Mouse (Mus musculus): ENCODE results near the gene Ror1. TPM values are rescaled to one million over a fixed set of nuclear protein-coding genes. Genes with fewer than 3 reads are reported as not detected.
A peak's percentile ranks its signal among the peaks of the same experiment; 100 is the strongest.

The Ror1 gene
- polyA plus RNA-seq, 1 experiment from 2014 or later: 10.5 TPM

GRCm38 (mm10) chr4:100393374-100394061 lies 297.9 kb downstream of the Ror1 start:
- H3K9ac ChIP-seq: no peak overlapping the region
- no peaks in the 10 kb centered on the region for H3K36me3 ChIP-seq
- peaks cover 10% of the 10 kb centered on the region for H3K4me1 ChIP-seq
- no peaks in the 10 kb centered on the region for H3K27me3 ChIP-seq (replicated peaks)
- no peak overlapping the region for H3K27ac ChIP-seq (replicated peaks)
- H3K9me3 ChIP-seq: no peaks in the 10 kb centered on the region
- no peak for ATAC-seq (ENCODE audit: extremely low read depth, insufficient number of reproducible peaks, low FRiP score, low TSS enrichment)
- H3K4me2 ChIP-seq: no peak overlapping the region
- 68% methylated on average over 12 of the region's 12 CpGs for WGBS
- H3K4me3 ChIP-seq: no peak overlapping the region

DNA sequence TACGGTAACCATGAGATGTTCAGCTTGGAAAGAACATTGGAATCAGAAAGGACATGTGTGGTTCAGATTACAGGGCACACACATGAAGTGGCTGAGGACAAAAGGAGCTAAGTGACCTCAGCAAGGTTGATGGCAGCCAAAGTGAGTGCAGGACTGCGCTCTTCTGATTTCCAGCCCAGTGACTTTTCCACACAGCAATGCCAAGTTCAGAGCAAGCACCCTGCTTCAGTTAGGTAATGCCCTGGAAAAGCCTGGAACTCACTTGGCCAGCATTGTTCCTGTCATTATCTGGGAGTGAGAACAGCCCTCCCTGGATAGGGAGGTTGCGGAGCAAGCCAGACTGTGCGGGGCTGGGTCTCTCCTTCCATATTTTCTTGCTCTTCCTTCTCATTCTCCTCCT lies 299.8 kb downstream of the Ror1 start:
- peaks cover 10% of the 10 kb centered on the region for H3K4me1 ChIP-seq
- 73% methylated on average over 4 of the region's 4 CpGs for WGBS
- no peaks in the 10 kb centered on the region for H3K9me3 ChIP-seq
- no peak for ATAC-seq (ENCODE audit: extremely low read depth, insufficient number of reproducible peaks, low FRiP score, low TSS enrichment)
- H3K27ac ChIP-seq (replicated peaks): 0 out of 2 replicates have a peak overlapping the region, but pooled peaks have one; percentile 20
- no peaks in the 10 kb centered on the region for H3K27me3 ChIP-seq (replicated peaks)
- no peaks in the 10 kb centered on the region for H3K36me3 ChIP-seq
- no peak overlapping the region for H3K4me3 ChIP-seq
- no peak overlapping the region for H3K9ac ChIP-seq
- no peak overlapping the region for H3K4me2 ChIP-seq

GRCm38 (mm10) chr4:100398079-100398478 lies 302.5 kb downstream of the Ror1 start:
- Histone ChIP-seq H3K36me3 (no peaks in the 10 kb centered on the region), H3K27ac (replicated peaks) (no peak overlapping the region), H3K27me3 (replicated peaks) (no peaks in the 10 kb centered on the region), H3K4me3 (no peak overlapping the region), H3K4me1 (peaks cover 26% of the 10 kb centered on the region), H3K9ac (no peak overlapping the region), H3K4me2 (no peak overlapping the region), H3K9me3 (no peaks in the 10 kb centered on the region)
- ATAC-seq (ENCODE audit: extremely low read depth, insufficient number of reproducible peaks, low FRiP score, low TSS enrichment): no peak
- 58% methylated on average over 3 of the region's 3 CpGs for WGBS

DNA sequence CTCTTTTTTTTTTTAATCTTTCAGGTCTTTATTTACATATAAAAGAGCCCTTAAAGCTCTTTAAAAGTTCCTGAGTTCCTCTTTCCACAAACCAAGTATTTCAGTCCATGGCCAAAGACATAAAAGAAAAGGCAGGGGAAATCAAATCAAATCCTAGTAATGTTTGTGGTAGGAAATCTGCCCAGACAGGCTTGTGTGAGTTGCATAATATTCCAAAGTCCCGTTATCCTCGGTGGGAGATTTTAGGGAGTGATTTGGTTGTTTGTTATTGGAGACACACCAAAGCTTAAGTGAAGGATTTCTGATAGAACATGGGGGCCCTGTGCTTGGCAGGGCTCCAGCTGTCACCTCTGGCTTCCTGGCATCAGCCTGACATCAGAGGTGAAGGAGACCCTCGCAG lies 305.5 kb downstream of the Ror1 start:
- ATAC-seq (ENCODE audit: extremely low read depth, insufficient number of reproducible peaks, low FRiP score, low TSS enrichment): no peak
- Histone ChIP-seq H3K4me1 (peaks cover 16% of the 10 kb centered on the region), H3K36me3 (no peaks in the 10 kb centered on the region), H3K4me3 (no peak overlapping the region), H3K9me3 (no peaks in the 10 kb centered on the region), H3K4me2 (no peak overlapping the region), H3K27me3 (replicated peaks) (no peaks in the 10 kb centered on the region), H3K9ac (no peak overlapping the region), H3K27ac (replicated peaks) (0 out of 2 replicates have a peak overlapping the region, but pooled peaks have one; percentile 10)
- WGBS: 34% methylated on average over 3 of the region's 3 CpGs

DNA sequence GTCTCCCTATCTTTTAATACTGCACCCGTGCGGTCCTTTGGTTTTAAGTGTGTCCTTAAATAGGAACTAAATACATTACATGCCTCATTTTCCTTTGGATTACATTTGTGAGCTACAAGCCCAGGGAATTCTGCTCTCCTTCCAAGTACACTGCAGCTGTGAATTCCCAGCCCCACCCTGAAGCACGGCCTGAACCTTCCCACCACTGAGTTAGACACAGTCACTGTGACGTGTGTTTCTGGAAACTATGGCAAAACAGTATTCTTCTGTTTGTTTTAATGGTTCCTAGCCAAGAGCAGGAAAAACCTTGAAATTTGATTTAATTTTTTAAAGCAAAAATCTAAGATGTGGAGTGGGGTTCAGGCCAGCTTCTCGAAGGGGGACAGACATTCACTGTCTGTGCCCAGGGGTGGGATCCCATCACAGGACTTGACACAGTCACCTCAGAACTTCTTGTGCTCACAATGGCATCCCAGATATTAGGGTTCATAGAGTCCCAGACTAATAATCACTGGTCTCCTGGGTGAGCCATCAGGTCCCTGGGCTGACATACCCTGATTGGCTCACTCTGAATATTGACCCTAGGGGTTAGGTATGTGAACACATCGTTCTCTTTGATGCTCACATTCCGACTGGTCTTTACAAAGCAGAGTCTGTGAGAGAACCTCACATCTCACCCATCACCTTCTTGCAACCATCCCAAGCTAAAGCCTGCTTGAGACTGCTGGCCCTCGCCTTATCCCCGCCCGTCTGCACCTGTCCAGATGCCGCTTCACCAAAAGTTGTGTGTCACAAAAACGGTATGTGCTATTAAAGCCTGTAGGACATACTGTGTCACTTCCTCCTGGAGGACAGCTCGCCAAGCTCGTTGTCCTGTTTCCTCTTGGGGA lies 306.2 kb downstream of the Ror1 start:
- H3K36me3 ChIP-seq: no peaks in the 10 kb centered on the region
- H3K27ac ChIP-seq (replicated peaks): 0 out of 2 replicates have a peak overlapping the region, but pooled peaks have one; percentile 10
- H3K4me3 ChIP-seq: no peak overlapping the region
- H3K9me3 ChIP-seq: no peaks in the 10 kb centered on the region
- no peak for ATAC-seq (ENCODE audit: extremely low read depth, insufficient number of reproducible peaks, low FRiP score, low TSS enrichment)
- 68% methylated on average over 14 of the region's 14 CpGs for WGBS
- peak overlapping the region; percentile 5; the same call in 1 of the 2 replicates for H3K9ac ChIP-seq
- no peak overlapping the region for H3K4me2 ChIP-seq
- H3K4me1 ChIP-seq: peaks cover 22% of the 10 kb centered on the region
- H3K27me3 ChIP-seq (replicated peaks): peaks cover 4% of the 10 kb centered on the region; the same call in 1 of the 2 replicates

- Histone ChIP-seq H3K4me2 (peak overlapping the region; percentile 27; the same call in 1 of the 2 replicates), H3K9me3 (peaks cover 3% of the 10 kb centered on the region; the same call in 1 of the 2 replicates), H3K9ac (no peak overlapping the region), H3K4me1 (peaks cover 10% of the 10 kb centered on the region; the same call in 1 of the 2 replicates), H3K27me3 (replicated peaks) (peaks cover 4% of the 10 kb centered on the region; the same call in 1 of the 2 replicates), H3K27ac (replicated peaks) (no peak overlapping the region; the same call in 1 of the 2 replicates), H3K4me3 (no peak overlapping the region), H3K36me3 (peaks cover 17% of the 10 kb centered on the region)
- ATAC-seq (ENCODE audit: extremely low read depth, insufficient number of reproducible peaks, low FRiP score, low TSS enrichment): no peak
- WGBS: 35% methylated on average over 9 of the region's 9 CpGs
These were observed 311.8 kb downstream of the Ror1 start for GRCm38 (mm10) chr4:100407261-100407874.

- WGBS: 51% methylated on average over 8 of the region's 8 CpGs
These were observed 313.9 kb downstream of the Ror1 start for GRCm38 (mm10) chr4:100409521-100409920.

DNA sequence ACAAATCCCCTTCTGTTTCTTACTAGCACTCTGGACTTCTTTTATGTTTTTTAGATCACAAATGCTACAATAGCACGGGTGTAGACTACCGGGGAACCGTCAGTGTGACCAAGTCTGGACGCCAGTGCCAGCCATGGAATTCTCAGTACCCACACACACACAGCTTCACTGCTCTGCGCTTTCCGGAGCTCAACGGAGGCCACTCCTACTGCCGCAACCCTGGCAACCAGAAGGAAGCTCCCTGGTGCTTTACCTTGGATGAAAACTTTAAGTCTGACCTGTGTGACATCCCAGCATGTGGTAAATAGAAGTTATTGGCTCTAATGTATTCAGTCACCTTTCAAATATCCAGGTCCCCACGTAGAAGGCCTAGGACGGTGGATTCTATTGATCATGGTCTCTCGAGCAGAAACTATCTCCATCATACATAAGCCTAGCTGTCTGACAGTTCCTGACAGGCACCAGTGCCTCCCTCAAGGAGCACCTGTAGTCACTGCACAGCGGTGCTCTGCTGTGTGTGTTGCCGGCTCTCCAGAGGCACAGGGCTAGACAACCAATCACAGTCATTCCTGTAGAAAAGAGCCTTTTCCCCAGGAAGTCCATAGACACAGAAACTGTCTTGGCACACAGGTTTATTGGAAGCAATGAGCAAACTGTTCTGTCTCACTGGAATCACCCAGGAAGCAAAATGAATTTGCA lies 316.4 kb downstream of the Ror1 start:
- WGBS: 70% methylated on average over 13 of the region's 13 CpGs
- Histone ChIP-seq H3K9ac (no peak overlapping the region), H3K4me1 (peaks cover 4% of the 10 kb centered on the region; the same call in 1 of the 2 replicates), H3K9me3 (peaks cover 3% of the 10 kb centered on the region; the same call in 1 of the 2 replicates), H3K36me3 (peaks cover 18% of the 10 kb centered on the region), H3K27ac (replicated peaks) (no peak overlapping the region), H3K4me3 (no peak overlapping the region), H3K27me3 (replicated peaks) (no peaks in the 10 kb centered on the region; the same call in 1 of the 2 replicates), H3K4me2 (no peak overlapping the region)
- ATAC-seq (ENCODE audit: extremely low read depth, insufficient number of reproducible peaks, low FRiP score, low TSS enrichment): no peak

More at GRCm38 (mm10) chr4:100409521-100409920, 313.9 kb downstream of the Ror1 start:
- H3K9ac ChIP-seq: no peak overlapping the region
- peaks cover 3% of the 10 kb centered on the region; the same call in 1 of the 2 replicates for H3K9me3 ChIP-seq
- H3K27me3 ChIP-seq (replicated peaks): peaks cover 4% of the 10 kb centered on the region; the same call in 1 of the 2 replicates
- peaks cover 10% of the 10 kb centered on the region; the same call in 1 of the 2 replicates for H3K4me1 ChIP-seq
- no peak for ATAC-seq (ENCODE audit: extremely low read depth, insufficient number of reproducible peaks, low FRiP score, low TSS enrichment)
- H3K4me2 ChIP-seq: no peak overlapping the region
- H3K36me3 ChIP-seq: peaks cover 18% of the 10 kb centered on the region
- H3K4me3 ChIP-seq: no peak overlapping the region
- H3K27ac ChIP-seq (replicated peaks): no peak overlapping the region

- WGBS: 25% methylated on average over 3 of the region's 3 CpGs
- H3K9me3 ChIP-seq: no peaks in the 10 kb centered on the region
- H3K4me2 ChIP-seq: no peak overlapping the region
- no peak overlapping the region for H3K4me3 ChIP-seq
- H3K9ac ChIP-seq: no peak overlapping the region
- no peaks in the 10 kb centered on the region for H3K27me3 ChIP-seq (replicated peaks)
- ATAC-seq (ENCODE audit: extremely low read depth, insufficient number of reproducible peaks, low FRiP score, low TSS enrichment): no peak
- no peaks in the 10 kb centered on the region for H3K4me1 ChIP-seq
- no peak overlapping the region for H3K27ac ChIP-seq (replicated peaks)
- peaks cover 7% of the 10 kb centered on the region for H3K36me3 ChIP-seq
These were observed 327.2 kb downstream of the Ror1 start for GRCm38 (mm10) chr4:100422756-100423155.

GRCm38 (mm10) chr4:100426101-100426500 lies 330.5 kb downstream of the Ror1 start:
- 76% methylated on average over 1 of the region's 1 CpGs for WGBS
- H3K4me3 ChIP-seq: no peak overlapping the region
- no peak for ATAC-seq (ENCODE audit: extremely low read depth, insufficient number of reproducible peaks, low FRiP score, low TSS enrichment)
- H3K36me3 ChIP-seq: peaks cover 7% of the 10 kb centered on the region
- no peak overlapping the region for H3K4me2 ChIP-seq
- no peaks in the 10 kb centered on the region for H3K27me3 ChIP-seq (replicated peaks)
- no peak overlapping the region for H3K9ac ChIP-seq
- no peaks in the 10 kb centered on the region for H3K9me3 ChIP-seq
- no peak overlapping the region for H3K27ac ChIP-seq (replicated peaks)
- H3K4me1 ChIP-seq: peaks cover 6% of the 10 kb centered on the region; the same call in 1 of the 2 replicates

All from heart, embryonic 13.5 days (tissue).